Mouse (Mus musculus): ENCODE measurements around the gene Serpinb2.

DNA sequence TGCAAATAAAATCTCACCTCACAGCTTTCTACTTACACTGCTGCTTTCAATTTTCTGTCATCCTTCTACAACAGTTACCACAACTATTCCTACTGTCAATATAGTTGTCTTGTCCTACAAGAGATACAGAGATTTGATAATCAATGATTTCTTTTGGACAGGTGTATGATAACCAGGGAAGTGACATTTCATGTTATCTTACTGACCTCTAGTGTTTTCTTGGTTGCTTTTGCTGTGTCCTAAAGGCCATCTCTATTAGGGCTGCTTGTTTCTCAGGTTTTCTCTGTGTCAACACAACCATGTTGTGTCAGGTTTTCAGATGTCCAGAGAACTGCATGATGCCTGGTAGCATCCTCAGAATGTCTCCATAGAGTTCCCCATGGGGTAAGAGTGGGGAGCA lies 31.3 kb upstream of the Serpinb2 start:
- TF ChIP-seq CTCF (IDR thresholded peaks at IDR 0.05) (no peak), EP300 (IDR thresholded peaks at IDR 0.05) (no peak)
